Mouse (Mus musculus) embryonic fibroblast, embryonic 13.5 days (primary cell): Measurements from ENCODE around the gene Meox1.

ENCODE experiments used
- CTCF ChIP-seq: IDR thresholded peaks from 2 replicates; pipeline ENCODE4 v1.5.1; 2011; ENCODE audit warnings: mild to moderate bottlenecking, control low read depth, low read length, moderate library complexity, borderline replicate concordance; ENCODE audit not compliant: insufficient read depth
- POLR2A ChIP-seq: IDR thresholded peaks from 2 replicates; pipeline ENCODE4 v1.6.1; 2011; ENCODE audit warnings: low read depth, mild to moderate bottlenecking, control low read depth, low read length, moderate library complexity

GRCm38 (mm10) chr11:101830616-101831015 is 63.6 kb downstream of the Meox1 start:
- TF ChIP-seq CTCF (no peak), POLR2A (no peak)
